9 mouse cellular contexts compared by ENCODE assay signal in genomic region chr1:134322591-134322990, GRCm38 (mm10). TPM values are rescaled to one million over a fixed set of nuclear protein-coding genes. Genes with fewer than 3 reads are reported as not detected.
A peak's percentile ranks its signal among the peaks of the same experiment; 100 is the strongest.
DNase-seq lines count a peak whose midpoint lies in the region; TF ChIP-seq lines count a peak whose summit lies in the region.
"Had no signal": no experiment of that assay in that cellular context is flagged by ENCODE, and none has a peak within 500 bp of the region (broad histone marks: within the 10 kb centered on the region; RNA-seq: fewer than 3 reads in every experiment).

No protein-coding gene starts in this region.

- H3K79me3 ChIP-seq in C2C12 (ENCODE audit: low read depth), result no peaks in the 10 kb centered on the region

- intact Hi-C loops in left cerebral cortex, postnatal 36 days (cut with DNase I), result loop anchor here (5.0 kb wide), 2 partner anchors 75 to 170 kb away; no protein-coding TSS in a partner anchor

- H3K27me3 ChIP-seq in C2C12 (ENCODE audit: control insufficient read depth, insufficient read depth, insufficient read length), result peaks cover 4% of the 10 kb centered on the region
- H3K27me3 ChIP-seq: Patski had no signal

- H3K36me3 ChIP-seq in C2C12 (ENCODE audit: control insufficient read depth, insufficient read depth), result no peaks in the 10 kb centered on the region

- TF ChIP-seq POLR2A in brain, embryonic 14.5 days (IDR thresholded peaks at IDR 0.05; ENCODE audit: borderline replicate concordance, extremely low read depth, insufficient read depth, insufficient read length, poor library complexity, severe bottlenecking), result no peak

- H3K4me3 ChIP-seq in C2C12 (ENCODE audit: insufficient read depth, poor library complexity, severe bottlenecking), result no peak overlapping the region

- DNase-seq in heart, adult 18-20 months, result peak; percentile 61 to 72
- DNase-seq in heart, adult 8-10 months (ENCODE audit: low spot score), result no peak
- DNase-seq in brain, embryonic 14.5 days (ENCODE audit: low read depth), result no peak
- DNase-seq in layer of hippocampus, postnatal 10 days (ENCODE audit: low spot score in 2 of 2), result peak; percentile 37 to 58
- no peak for DNase-seq in yolk sac, embryonic 10.5 days (ENCODE audit: low spot score)
- no peak for DNase-seq in right cerebral cortex, postnatal 4 days
- DNase-seq in left cerebral cortex, postnatal 36 days (ENCODE audit: low spot score in 2 of 2), result no peak

- H3ac ChIP-seq in C2C12 (ENCODE audit: control insufficient read depth, insufficient read length, low read depth), result no peak overlapping the region

- H3K79me2 ChIP-seq in C2C12 (ENCODE audit: control insufficient read depth, insufficient read depth), result no peaks in the 10 kb centered on the region

- TF ChIP-seq CTCF in C2C12 (IDR thresholded peaks at IDR 0.05; ENCODE audit: control insufficient read depth, insufficient read depth, insufficient read length), result peak; percentile 24
- TF ChIP-seq CTCF in brain, embryonic 14.5 days (IDR thresholded peaks at IDR 0.05; ENCODE audit: borderline replicate concordance, extremely low read depth, insufficient read depth, insufficient read length), result peak; percentile 14; the same call in 1 of the 2 replicates

TF ChIP-seq in C2C12, 6 proteins besides CTCF, POLR2A, EP300 and RAD21:
- TF ChIP-seq FOSL1 (IDR thresholded peaks at IDR 0.05; ENCODE audit: insufficient read depth, low read length, poor library complexity, severe bottlenecking), result no peak
- no peak for TF ChIP-seq MYOG (IDR thresholded peaks at IDR 0.05; ENCODE audit: control insufficient read depth, extremely low read depth, insufficient read length)
- TF ChIP-seq MAX (IDR thresholded peaks at IDR 0.05), result no peak
- no peak for TF ChIP-seq MYOD1 (IDR thresholded peaks at IDR 0.05; ENCODE audit: control insufficient read depth, insufficient read length, low read depth)
- no peak for TF ChIP-seq USF1 (IDR thresholded peaks at IDR 0.05; ENCODE audit: low read depth)
- TF ChIP-seq CEBPB (IDR thresholded peaks at IDR 0.05; ENCODE audit: low read depth), result no peak

RNA-seq across cellular contexts. Expression of gene Ppfia4, which starts 10.1 kb away (rescaled TPM):
- total RNA-seq in heart, adult 18-20 months (2021), result 1 to 10 TPM; 1.1 to 1.5 TPM
- total RNA-seq in heart, adult 8-10 months (2022), result 1 to 10 TPM in 1 of 4 experiments, under 1 TPM in 3; 0.63 to 1.1 (median 0.95) TPM
- 0.35 TPM for polyA plus RNA-seq in C2C12 (2012; fragmentation: generic; extraction: Trizol)
- 23.6 and 31.3 TPM in 2 replicates for polyA plus RNA-seq in brain, embryonic 14.5 days (2012; rRNA removed)
- total RNA-seq in layer of hippocampus, postnatal 10 days (2021), result 10 to 100 TPM; 84.9 to 97.0 TPM
- 10 to 100 TPM; 48.4 to 49.5 TPM for total RNA-seq in left cerebral cortex, postnatal 36 days (2021)

RNA-seq across cellular contexts. Expression of gene Myog, which starts 32.8 kb away (rescaled TPM):
- not detected for total RNA-seq in heart, adult 18-20 months (2021)
- not detected for total RNA-seq in heart, adult 8-10 months (2022)
- 22.0 TPM for polyA plus RNA-seq in C2C12 (2012; fragmentation: generic; extraction: Trizol)
- 1.3 and 2.6 TPM in 2 replicates for polyA plus RNA-seq in brain, embryonic 14.5 days (2012; rRNA removed)
- total RNA-seq in layer of hippocampus, postnatal 10 days (2021), result not detected
- not detected for total RNA-seq in left cerebral cortex, postnatal 36 days (2021)
- polyA plus RNA-seq: Patski had no signal

RNA-seq across cellular contexts. Expression of gene Tmem183a, which starts 39.2 kb away (rescaled TPM):
- 10 to 100 TPM; 11.1 to 14.2 TPM for total RNA-seq in heart, adult 18-20 months (2021)
- total RNA-seq in heart, adult 8-10 months (2022), result 10 to 100 TPM; 11.4 to 20.0 (median 13.8) TPM
- 85.2 TPM for polyA plus RNA-seq in C2C12 (2012; fragmentation: generic; extraction: Trizol)
- polyA plus RNA-seq in brain, embryonic 14.5 days (2012; rRNA removed), result 111 and 116 TPM in 2 replicates
- 100 to 1,000 TPM in 1 of 2 experiments, 10 to 100 TPM in 1; 96.2 to 104 TPM for total RNA-seq in layer of hippocampus, postnatal 10 days (2021)
- 10 to 100 TPM; 80.1 to 87.0 TPM for total RNA-seq in left cerebral cortex, postnatal 36 days (2021)

Comparison
In these comparisons a context has a peak if more than half of its experiments do, and no peak if none do; other contexts are left out.
1. DNase-seq: peak in heart, adult 18-20 months (2 of 2) and layer of hippocampus, postnatal 10 days (2 of 2); none in heart, adult 8-10 months (single experiment), brain, embryonic 14.5 days (single experiment), yolk sac, embryonic 10.5 days (single experiment), right cerebral cortex, postnatal 4 days (single experiment) and left cerebral cortex, postnatal 36 days (0 of 2).
2. RNA of gene Ppfia4, which starts 10.1 kb away (total RNA-seq): 84.9 to 97.0 TPM in layer of hippocampus, postnatal 10 days and 48.4 to 49.5 TPM in left cerebral cortex, postnatal 36 days; 1.1 to 1.5 TPM in heart, adult 18-20 months and 0.63 to 1.1 TPM in heart, adult 8-10 months; every median in the first group is over 10 times any median in the second.